Mouse (Mus musculus): ENCODE results near the gene Tarbp2.

The Tarbp2 gene

DNA sequence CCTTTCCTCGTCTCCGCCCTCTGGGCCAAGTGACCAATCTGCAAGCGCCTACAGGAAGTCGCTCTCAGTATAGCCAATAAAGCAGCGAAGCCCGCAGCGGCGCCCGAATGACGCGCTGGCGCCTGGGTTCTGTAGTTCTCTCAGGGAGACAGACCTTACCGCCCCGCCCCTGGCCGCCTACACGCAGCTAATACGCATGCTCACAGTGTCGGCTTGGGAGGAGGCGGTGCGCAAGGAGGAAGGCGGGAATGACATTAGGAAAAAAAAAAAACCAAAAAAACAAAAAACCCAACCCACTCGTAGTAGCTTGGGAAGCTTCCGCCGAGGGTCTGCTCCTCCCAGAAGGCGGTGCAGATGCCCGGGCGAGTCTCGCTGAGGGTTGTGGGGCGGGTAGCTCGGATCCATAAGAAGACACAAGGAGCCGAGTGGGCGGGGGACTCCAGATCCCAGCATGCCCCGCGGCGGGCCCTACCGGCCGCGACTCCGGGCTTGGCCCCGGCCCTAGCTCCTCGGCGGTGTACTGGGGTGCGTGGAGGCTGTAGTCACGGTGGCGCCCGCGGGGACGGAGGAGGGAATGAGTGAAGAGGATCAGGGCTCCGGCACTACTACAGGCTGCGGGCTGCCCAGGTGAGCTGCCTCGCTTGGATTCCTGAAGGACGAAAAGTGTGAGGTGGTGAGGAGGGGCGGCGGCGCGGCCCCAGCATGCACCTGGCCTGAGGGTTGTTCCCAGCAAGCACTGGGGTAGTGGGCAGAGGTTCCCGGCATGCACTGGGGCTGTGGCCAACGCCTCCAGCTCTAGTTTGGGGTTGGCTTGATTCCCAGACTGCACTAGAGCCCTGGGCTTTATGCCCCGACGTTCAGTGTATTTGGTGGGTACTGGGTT is at the start of gene Tarbp2:
Tarbp2 (plus strand) TSS at position 217 of the 883 bp plus-strand sequence.
- WGBS = under 1% methylated on average over 60 of the region's 60 CpGs

DNA sequence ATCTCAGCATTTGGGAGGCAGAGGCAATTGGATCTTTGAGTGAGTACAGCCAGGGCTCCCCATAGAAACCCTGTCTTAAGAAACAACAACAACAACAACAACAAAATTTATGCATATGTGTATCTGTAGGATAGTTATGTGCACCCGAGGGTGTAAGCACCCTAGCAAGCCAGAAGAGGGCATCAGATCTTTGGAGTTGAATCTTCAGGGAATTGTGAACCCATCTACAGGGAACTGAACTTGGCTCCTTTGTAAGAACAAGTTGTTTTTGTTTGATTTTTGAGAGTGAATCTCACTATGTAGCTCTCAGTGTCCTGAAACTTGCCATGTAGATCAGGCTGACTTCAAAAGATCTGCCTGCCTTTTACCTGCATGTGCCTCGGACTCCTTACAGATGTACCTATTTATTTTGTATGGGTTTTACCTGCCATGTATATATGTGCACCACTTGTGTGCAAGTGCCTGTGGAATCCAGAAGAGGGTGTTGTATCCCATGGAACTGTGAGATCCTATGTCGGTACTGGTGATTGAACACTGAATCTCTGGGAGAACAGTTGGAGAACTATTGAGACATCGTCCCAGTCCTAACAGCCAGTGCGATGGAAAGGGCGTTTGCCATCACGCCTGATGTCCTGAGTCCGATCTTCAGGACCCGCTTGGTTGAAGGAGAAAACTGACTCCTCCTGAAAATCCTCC is 49.2 kb upstream of the Tarbp2 start:
- WGBS = 96% methylated on average over 9 of the region's 9 CpGs

DNA sequence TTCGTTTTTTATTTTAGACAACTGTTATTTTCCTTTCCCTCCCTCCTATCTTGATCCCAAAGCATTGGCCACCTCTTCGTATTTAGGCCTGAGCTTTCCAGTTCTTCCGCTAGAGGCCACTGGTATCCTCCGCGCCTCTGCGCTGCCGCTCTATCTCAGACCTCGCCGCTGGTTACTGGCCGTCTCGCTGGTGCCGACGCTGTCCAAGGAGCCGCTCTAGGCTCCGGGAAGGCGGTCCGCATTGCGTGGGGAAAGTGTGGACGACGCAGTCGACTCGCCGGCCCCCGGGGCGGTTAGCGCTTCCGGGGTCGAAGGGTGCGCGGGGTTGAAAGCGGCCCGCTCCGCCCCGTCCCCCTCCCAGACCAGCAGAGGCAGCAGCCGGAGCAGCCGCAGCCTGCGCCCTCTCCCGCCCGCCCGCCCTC is 47.8 kb upstream of the Tarbp2 start, which contains the start of gene Pcbp2:
Pcbp2 (plus strand) TSS at position 357 of the 422 bp plus-strand sequence.
- WGBS = under 1% methylated on average over 35 of the region's 40 CpGs

DNA sequence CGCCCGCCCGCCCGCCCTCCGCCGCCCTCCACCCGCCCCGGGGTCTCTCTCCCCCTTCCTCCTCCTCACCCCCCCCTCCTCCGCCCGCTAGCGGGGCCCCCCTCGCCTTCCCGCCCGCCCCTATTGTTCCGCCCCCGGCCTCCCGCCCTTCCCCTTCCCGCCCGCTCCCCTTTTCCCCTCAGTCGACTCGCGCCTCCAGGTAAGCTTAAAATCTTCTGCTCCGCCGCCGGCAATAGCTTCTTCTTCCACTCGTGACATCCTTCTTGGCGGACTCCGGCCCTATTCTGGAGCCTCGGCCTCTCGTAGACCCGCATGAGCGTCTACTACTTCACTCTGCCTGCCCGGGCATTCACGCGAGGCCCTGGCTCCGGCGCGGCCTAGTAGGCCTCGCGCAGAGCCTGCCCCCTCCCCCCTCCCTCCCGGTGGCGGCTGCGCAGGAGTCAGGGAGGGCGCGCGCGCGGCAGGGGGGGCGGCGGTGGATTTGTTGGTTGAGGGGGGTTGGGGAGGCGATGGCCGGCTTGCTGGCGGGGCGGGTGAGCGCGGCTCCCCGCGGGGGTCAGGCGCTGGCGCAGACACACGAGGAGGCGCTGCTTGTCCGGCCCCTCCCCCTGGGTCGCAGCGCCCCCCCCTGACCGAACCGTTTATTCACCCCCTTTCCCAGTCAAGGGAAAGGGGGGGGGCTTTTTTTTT is 47.2 kb upstream of the Tarbp2 start:
- WGBS = under 1% methylated on average over 39 of the region's 67 CpGs

DNA sequence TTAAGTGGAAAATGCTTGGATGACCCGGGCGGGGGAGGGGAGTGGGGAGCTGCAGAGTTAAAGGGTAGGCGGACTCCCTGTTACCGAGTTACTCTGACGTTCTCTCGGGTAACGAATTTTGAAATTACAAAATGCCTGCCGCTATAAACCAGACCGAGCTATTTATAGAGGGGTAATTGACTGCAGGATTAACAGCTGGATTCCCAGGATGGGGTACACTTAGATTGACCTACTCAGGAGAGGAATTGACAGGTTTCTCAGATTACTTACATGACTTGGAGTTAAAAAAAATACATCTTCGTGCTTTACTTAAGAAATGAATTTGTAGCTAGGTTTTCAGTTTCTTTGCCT is 46.7 kb upstream of the Tarbp2 start:
- 1% methylated on average over 10 of the region's 10 CpGs for WGBS

DNA sequence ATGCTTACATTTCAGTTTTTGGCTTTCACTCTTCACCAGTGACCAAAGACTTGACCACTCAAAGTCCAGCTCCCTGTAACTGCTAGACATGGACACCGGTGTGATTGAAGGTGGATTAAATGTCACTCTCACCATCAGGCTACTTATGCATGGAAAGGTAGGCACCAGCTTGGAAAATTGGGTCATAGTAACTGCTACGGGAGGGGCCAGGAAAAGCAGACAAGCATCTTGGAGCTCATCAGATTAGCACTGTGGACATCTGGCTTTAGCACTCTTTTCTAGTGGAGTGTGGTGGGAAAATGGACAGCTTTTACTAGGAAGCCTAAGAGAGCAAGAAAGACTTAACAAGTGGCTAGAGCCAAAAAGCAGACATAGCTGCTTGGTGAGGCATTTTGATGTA is 44.7 kb upstream of the Tarbp2 start:
- WGBS = 39% methylated on average over 2 of the region's 2 CpGs

DNA sequence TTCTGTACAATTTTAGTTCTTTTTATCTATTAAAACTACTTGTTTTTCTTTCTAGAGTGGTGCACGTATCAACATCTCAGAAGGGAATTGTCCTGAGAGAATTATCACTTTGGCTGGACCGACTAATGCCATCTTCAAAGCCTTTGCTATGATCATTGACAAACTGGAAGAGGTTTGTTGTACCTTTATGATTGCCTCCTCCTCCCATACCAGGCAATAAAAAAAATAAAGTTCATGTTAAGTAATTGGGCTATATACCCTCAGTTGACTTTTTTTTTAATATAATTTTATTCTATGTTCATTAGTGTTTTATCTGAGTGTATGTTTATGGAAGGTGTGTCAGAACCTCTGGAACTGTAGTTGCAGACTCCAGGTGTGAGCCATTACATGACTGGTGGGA is 43.5 kb upstream of the Tarbp2 start:
- 85% methylated on average over 2 of the region's 2 CpGs for WGBS

DNA sequence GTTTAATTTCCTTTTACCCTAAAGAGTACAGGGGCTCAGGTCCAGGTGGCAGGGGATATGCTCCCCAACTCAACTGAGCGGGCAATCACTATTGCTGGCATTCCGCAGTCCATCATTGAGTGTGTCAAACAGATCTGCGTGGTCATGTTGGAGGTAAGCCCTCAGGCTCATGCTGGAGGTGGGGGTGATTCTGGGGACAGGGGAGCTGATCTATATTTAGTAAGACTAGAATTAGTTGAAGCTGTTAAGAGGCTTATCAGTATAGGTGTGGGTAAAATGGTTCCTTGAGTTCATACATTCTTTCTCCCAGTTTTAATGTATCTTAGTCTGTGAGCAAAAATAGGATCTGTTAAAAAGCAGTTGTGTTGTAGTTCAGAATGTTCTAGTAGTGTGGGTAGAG is 34.9 kb upstream of the Tarbp2 start:
- 88% methylated on average over 3 of the region's 3 CpGs for WGBS

DNA sequence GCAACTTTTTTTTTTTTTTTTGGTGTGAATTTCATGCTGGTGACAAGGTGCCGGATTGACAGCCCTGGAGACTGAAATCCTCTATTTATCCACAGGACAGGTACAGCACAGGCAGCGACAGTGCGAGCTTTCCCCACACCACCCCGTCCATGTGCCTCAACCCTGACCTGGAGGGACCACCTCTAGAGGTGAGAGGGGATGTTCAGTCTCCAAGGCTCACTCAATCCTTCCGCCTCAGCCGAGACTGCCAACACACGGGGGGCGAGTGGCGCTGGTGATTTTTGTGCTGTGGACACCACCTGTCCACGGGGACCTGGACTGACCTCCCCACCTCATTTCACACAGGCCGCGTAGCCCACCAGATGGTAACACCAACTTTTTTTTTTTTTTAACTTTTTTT is 32.1 kb upstream of the Tarbp2 start:
- WGBS = 87% methylated on average over 12 of the region's 12 CpGs

DNA sequence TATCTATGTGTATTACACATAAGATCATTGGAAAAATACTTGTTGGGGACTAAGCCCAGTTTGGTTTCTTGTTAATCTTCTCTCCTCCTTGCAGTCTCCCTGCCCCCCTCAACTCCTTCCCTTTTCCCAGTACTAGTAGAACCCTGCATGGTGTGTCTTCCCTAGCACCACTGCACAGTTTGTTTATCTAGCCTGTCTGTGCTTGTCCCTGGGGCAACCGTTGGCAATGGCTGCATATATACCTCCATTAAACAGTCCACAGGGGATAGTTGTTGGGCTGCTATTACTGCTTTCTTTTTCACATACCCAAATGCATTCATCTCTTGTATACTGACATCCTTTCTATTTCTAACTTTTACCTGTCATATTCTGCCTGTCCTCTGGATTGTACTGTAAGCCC is 30.3 kb upstream of the Tarbp2 start:
- 64% methylated on average over 1 of the region's 1 CpGs for WGBS

DNA sequence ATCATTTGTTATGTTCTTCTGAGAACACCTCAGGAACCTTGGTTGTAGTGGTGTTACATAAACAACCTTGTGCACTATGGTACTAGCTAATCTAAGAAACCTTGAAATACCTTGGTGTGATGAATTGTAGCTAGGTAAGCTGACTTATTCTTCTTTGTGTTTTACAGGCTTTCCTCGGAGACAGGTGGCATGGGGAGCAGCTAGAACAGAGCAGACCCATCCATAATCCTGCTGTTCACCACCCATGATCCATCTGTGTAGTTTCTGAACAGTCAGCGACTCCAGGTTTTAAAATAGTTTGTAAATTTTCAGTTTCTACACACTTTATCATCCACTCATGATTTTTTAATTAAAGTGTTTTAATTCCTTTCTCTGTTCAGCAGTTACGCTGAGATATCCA is 19.7 kb upstream of the Tarbp2 start:
- WGBS = 43% methylated on average over 3 of the region's 3 CpGs

DNA sequence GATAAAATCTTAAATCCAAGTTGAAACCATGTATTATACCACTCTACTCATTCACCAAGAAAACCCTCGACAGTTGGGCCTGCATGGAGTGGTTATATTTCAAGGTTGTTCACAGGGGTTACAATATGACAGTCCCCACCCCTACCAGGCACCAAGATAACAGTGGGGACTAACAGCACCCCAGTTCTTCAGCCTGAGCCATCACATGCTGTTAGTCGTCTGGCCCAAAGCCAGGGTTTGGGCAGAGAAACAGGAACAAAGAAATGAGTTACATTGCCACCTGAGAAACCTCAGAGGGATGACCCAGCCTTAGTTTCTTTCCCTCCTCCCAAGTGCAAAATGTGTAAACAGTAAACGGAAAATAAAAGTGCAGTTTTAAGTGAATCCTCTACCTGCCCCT is 18.6 kb upstream of the Tarbp2 start:
- 43% methylated on average over 3 of the region's 3 CpGs for WGBS

DNA sequence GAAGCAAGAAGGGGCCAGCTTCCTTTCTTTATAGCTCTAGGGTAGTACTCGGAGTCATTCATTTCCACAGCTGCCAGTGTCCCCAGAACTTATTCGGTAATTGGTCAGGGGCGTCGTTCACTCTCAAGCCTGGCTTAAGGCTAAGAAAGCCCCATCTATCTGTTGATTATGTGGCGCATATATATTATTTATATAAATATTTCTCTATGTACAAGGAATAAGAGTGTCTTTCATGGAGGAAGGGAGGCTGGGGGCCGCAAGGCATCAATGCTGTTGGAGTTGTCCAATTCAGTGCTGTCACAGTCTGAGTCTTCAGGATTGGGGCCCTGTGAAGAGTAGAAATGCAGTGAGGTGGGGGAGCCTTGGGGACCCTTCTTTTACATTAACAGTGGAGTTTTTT is 18.1 kb upstream of the Tarbp2 start:
- 77% methylated on average over 6 of the region's 6 CpGs for WGBS

DNA sequence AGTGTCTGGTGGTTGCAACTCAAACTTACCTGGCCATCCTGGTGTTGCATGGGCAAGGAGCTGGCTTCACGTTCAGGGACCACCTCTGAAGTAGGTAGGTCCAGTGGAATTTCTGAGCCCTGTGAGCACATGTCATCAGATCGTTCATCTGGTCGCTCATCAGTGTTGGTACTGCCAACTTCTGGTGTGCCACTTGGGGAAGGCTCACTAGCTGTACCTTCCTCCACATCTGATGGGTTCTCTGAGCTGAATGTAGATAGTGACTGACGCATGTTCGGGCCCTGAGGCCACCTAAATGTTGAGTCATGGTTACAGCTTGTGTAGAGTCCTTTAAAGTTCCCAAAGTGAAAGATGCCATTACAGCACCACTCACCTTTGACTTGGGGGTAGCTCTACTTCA is 17.5 kb upstream of the Tarbp2 start:
- 73% methylated on average over 5 of the region's 5 CpGs for WGBS

DNA sequence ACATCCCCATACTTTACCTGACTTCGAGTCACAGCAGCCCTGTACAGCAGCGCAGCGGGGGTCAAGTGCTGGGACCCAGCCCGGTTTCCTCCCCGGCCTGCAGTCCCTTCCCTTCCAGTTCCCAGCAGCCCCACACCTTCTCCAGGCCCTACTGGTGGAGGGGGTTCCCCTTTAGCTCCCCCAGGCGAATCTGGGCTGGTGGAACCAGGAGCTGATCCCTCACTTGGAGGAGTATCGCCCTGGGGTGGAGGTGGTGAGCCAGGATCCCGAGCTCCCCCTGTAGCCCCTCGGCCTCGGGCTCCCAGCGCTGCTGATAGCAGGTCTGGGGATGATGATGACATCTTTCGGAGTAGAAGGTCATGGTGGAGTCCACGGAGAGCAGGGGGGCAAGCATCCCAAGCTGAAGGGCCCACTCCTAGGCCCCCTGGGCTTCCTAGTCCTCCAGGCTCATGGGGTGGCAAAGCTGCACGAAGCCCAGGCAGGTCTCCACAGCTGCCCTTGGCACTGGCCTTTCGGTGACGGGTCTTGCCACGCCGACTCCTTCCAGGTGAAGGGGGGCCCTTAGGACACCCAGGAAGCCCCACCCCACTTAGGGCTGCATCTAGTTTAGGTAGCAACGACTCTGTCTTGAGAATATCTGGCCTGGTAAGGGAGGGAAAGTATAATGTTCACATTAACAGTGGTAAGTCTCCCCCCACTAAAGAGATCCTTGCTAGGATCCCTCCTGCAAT is 16.7 kb upstream of the Tarbp2 start:
- 83% methylated on average over 19 of the region's 19 CpGs for WGBS

DNA sequence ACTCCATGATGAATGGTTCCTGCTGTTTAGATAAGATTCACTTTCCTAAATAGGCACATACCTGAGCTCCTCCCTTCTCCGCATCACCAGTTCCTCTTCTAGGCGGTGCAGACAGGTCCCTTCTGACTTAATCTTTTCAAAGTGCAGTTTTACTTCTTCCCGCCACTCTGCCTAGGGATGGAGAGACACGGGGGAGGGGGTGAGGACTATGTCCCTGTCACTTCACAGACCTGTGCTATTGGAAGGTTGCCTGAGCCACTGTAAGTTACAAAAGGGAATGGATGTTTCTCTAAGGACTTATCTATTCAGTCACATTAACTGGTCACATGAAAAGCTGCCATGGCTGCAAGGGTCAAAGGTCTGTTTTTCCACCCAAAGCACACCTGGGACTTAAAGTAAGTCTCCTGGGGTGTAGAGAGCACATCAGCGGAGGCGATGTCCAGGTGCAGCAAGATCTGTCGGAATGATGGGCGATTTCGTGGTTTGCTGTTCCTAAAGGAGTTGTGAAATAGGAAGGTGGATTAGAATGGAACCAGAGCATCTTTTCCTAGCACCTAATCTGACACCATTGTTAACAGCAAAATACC is 15.6 kb upstream of the Tarbp2 start:
- WGBS = 71% methylated on average over 9 of the region's 9 CpGs

DNA sequence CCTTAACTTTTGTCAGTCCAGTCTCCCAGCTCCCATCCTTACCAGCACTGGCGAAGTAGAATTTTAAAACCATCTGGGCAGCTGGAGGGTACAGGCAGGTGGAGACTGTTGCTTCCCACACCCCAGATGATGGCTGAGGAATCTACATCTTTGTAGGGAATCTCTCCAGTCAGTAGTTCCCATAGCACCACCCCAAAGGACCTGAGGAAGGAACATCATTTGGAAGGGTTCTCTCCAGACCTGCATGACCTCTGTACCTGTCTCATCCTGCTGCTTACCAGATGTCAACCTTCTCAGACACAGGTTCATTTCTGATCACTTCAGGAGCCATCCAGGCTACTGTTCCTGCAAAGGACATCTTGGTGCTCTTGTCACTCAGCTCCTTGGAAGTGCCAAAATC is 14.5 kb upstream of the Tarbp2 start, which contains the start of gene Gm10337:
Gm10337 (plus strand) TSS at position 276 of the 400 bp plus-strand sequence.
- 42% methylated on average over 1 of the region's 1 CpGs for WGBS

DNA sequence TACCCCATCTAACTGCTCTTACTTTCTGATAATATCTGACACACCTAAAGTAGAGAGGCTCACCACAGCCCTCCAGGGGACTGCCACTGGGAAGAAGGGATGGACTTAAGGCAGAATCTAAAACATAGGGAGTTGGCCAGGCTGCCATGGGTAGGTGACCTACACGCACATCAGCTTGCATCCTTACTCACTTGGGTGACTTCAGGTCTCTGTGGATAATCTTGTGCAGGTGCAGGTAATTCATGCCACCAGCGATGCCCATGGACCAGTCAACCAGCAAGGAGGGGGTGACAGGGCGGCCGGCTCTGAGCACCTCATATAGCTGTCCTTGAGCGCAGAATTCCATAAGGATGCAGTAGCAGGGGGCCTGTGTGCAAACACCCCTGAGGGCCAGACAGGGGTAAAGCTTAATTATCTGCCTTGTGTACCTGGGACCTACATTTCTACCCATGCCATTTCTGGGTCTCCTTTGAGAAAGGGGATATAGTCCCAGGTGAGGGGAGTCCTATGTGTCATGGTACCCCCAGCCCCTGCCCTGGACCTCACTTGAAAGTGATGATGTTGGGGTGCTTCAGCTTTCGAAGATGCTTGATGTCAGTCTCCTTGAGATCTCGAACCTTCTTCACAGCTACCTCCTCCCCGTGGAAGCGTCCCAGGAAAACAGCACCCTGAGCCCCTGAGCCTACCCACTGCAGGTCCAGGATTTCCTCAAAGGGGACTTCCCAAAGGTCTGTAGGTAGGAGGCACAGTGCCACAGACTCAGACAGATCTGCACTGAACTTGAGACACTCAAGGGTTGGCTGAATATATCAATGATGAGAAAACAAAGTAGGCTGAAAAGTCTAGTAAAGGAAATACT is 13.8 kb upstream of the Tarbp2 start:
- WGBS = 89% methylated on average over 9 of the region's 9 CpGs

DNA sequence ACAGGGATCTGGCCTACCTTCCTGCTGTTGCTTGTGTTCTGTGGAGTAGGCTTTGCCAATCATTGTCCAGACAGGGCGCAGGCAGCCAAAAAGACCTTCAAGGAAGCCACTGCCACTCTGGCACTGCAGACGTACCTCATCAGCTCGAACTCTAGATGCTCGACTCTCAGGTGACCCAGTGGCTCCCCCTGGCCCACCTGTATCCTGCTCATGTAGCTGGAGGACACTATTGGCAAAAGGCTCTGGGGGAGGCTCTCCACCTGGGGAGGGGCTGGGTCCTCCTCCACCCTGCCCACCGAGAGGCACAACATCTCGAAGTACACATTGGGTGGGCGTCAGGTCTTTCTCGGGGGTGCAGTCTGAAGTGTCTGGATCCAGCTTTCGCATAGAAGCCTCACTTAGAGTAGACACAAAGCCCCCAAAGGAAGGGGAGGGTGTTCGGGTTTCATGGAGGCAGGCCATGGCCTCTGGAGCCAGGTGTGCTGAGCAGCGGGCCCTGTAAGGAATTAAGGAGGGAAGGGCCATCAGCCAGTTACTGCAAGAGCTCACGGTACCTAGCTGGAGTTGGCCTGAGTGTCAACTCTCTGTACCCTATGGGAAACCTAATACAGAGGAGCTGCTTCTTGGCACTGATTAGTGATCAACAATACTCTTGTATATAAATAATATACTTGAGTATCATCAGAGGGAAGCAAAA is 12.8 kb upstream of the Tarbp2 start:
- WGBS = 56% methylated on average over 12 of the region's 12 CpGs
